Mouse (Mus musculus) CH12.LX (cell line): Measurements from ENCODE around the gene Riok2. TPM values are rescaled to one million over a fixed set of nuclear protein-coding genes. Genes with fewer than 3 reads are reported as not detected.

Source experiments
- DNase-seq: peaks from one replicate; pipeline ENCODE4 v3.0.0-alpha.2; 2013; ENCODE audit errors: extremely low read depth
- H3K27ac ChIP-seq: 2 replicates; pipeline ENCODE4 v1.5.1; 2012; ENCODE audit warnings: low read depth, mild to moderate bottlenecking, control low read depth, moderate library complexity; ENCODE audit not compliant: insufficient read depth
- H3K27me3 ChIP-seq: replicated peaks from 2 replicates; pipeline ENCODE3; 2012; ENCODE audit warnings: inconsistent platforms
- H3K36me3 ChIP-seq, 2 experiments: replicated peaks in 1 of 2; 2 replicates each; pipeline versions ENCODE3 to v1.6.1; 2012; ENCODE audit warnings: inconsistent platforms in 1 of 2, low read length in 1 of 2, mild to moderate bottlenecking in 1 of 2, mixed read lengths in 1 of 2, moderate library complexity in 1 of 2; ENCODE audit not compliant: control insufficient read depth in 1 of 2, insufficient read depth in 1 of 2
- H3K4me1 ChIP-seq, 2 experiments: 2 replicates each; pipeline ENCODE4 v1.6.1; 2012; ENCODE audit warnings: inconsistent platforms in 1 of 2, moderate library complexity in 1 of 2; ENCODE audit not compliant: insufficient read depth in 2 of 2, control insufficient read depth in 1 of 2
- H3K4me2 ChIP-seq: 2 replicates; pipeline ENCODE4 v1.6.1; 2012; ENCODE audit warnings: low read depth, mild to moderate bottlenecking, control low read depth; ENCODE audit not compliant: poor library complexity, insufficient read depth, severe bottlenecking
- H3K4me3 ChIP-seq, 3 experiments: fragments of 150-350 bp in 1 of 3; sonication (generic) in 1 of 3; replicated peaks in 1 of 3; 2 replicates each; pipeline versions ENCODE3 to v1.5.1; 2011 to 2012; ENCODE audit warnings: low read depth in 2 of 3, low read length in 2 of 3, mild to moderate bottlenecking in 2 of 3, moderate library complexity in 2 of 3, control low read depth in 1 of 3, improper control_type of control experiment in 1 of 3, inconsistent platforms in 1 of 3, mixed read lengths in 1 of 3; ENCODE audit not compliant: poor library complexity in 1 of 3
- H3K79me2 ChIP-seq: replicated peaks from 2 replicates; pipeline ENCODE4 v1.6.1; 2012; ENCODE audit warnings: mild to moderate bottlenecking, moderate library complexity; ENCODE audit not compliant: control insufficient read depth, poor library complexity, insufficient read depth, severe bottlenecking; ENCODE audit errors: extremely low read depth
- H3K9ac ChIP-seq: 2 replicates; pipeline ENCODE4 v1.6.1; 2012; ENCODE audit warnings: low read depth, mild to moderate bottlenecking, control low read depth, moderate library complexity; ENCODE audit not compliant: insufficient read depth
- H3K9me3 ChIP-seq: replicated peaks from 2 replicates; pipeline ENCODE3; 2012; ENCODE audit warnings: low read length, inconsistent platforms, mixed read lengths
- CHD2 ChIP-seq: IDR thresholded peaks from 2 replicates; pipeline ENCODE4 v1.6.1; 2011; ENCODE audit warnings: low read length, improper control_type of control experiment
- CTCF ChIP-seq, 2 experiments: IDR thresholded peaks in 1 of 2; conservative IDR thresholded peaks in 1 of 2; 2 replicates each; pipeline ENCODE4 v1.5.1; 2011 to 2012; ENCODE audit warnings: low read depth in 2 of 2, low read length in 2 of 2, improper control_type of control experiment in 1 of 2, inconsistent platforms in 1 of 2, mild to moderate bottlenecking in 1 of 2, moderate library complexity in 1 of 2
- ELF1 ChIP-seq: IDR thresholded peaks from 2 replicates; pipeline ENCODE4 v1.6.1; 2014; ENCODE audit warnings: low read depth, mild to moderate bottlenecking, inconsistent platforms, low read length, improper control_type of control experiment
- EP300 ChIP-seq: IDR thresholded peaks from 2 replicates; pipeline ENCODE4 v1.6.1; 2011; ENCODE audit warnings: low read length, improper control_type of control experiment
- ETS1 ChIP-seq: conservative IDR thresholded peaks from 2 replicates; pipeline ENCODE4 v1.6.1; 2012; ENCODE audit warnings: low read depth, mild to moderate bottlenecking, inconsistent platforms, low read length, improper control_type of control experiment, moderate library complexity
- HCFC1 ChIP-seq: IDR thresholded peaks from 2 replicates; pipeline ENCODE4 v1.6.1; 2012; ENCODE audit warnings: low read depth, mild to moderate bottlenecking, inconsistent platforms, low read length, improper control_type of control experiment
- IRF4 ChIP-seq: IDR thresholded peaks from 2 replicates; pipeline ENCODE4 v1.6.1; 2014; ENCODE audit warnings: low read depth, mild to moderate bottlenecking, inconsistent platforms, low read length, improper control_type of control experiment
- KAT2A ChIP-seq: IDR thresholded peaks from 2 replicates; pipeline ENCODE4 v1.6.1; 2012; ENCODE audit warnings: low read length, improper control_type of control experiment, inconsistent platforms; ENCODE audit not compliant: insufficient replicate concordance
- MYC ChIP-seq: IDR thresholded peaks from 2 replicates; pipeline ENCODE4 v1.6.1; 2011; ENCODE audit warnings: low read depth, mild to moderate bottlenecking, improper control_type of control experiment, low read length
- PAX5 ChIP-seq: IDR thresholded peaks from 2 replicates; pipeline ENCODE4 v1.6.1; 2012; ENCODE audit warnings: low read length, inconsistent platforms, mixed read lengths
- UBTF ChIP-seq: IDR thresholded peaks from 2 replicates; pipeline ENCODE4 v1.6.1; 2012; ENCODE audit warnings: low read depth, mild to moderate bottlenecking, inconsistent platforms, low read length, improper control_type of control experiment, moderate library complexity
- USF2 ChIP-seq: conservative IDR thresholded peaks from 2 replicates; pipeline ENCODE4 v1.6.1; 2011; ENCODE audit warnings: low read depth, low read length, improper control_type of control experiment
- ZKSCAN1 ChIP-seq: IDR thresholded peaks from 2 replicates; pipeline ENCODE4 v1.6.1; 2012; ENCODE audit warnings: low read depth, inconsistent platforms, low read length, improper control_type of control experiment, borderline replicate concordance
- ZNF384 ChIP-seq: IDR thresholded peaks from 2 replicates; pipeline ENCODE4 v1.6.1; 2012; ENCODE audit warnings: low read depth, low read length, improper control_type of control experiment, inconsistent platforms
- dilution Hi-C: fragments of 300-500 bp; cut with MboI; formaldehyde crosslinking; loops from 2 replicates; pipeline ENCODE4 v1.14.3; 2020; ENCODE audit warnings: low sequenced_read_pairs; ENCODE audit not compliant: extremely low pct_unique_long_range_greater_than_20kb, extremely low pct_ligation_motif_present
- in situ Hi-C: fragments of 300-500 bp; cut with MboI; formaldehyde crosslinking; loops from 3 replicates; pipeline ENCODE4 v1.14.3; 2019; ENCODE audit warnings: low sequenced_read_pairs, low pct_ligation_motif_present, low pct_unique_long_range_greater_than_20kb, mixed read lengths
- polyA plus RNA-seq: library from polyadenylated mRNA; unstranded; fragments of >175 nt; gene quantifications from 2 replicates; pipeline ENCODE4 v1.2.1, GENCODE M21; 2012; ENCODE audit warnings: low read depth; ENCODE audit not compliant: insufficient read length
- total RNA-seq, 2 experiments: library from RNA; depleted of rRNA; stranded (reverse); fragments of 300-350 nt in 1 of 2; fragments of >200 nt in 1 of 2; gene quantifications; 2 replicates each; pipeline ENCODE4 v1.2.3; 2012 to 2014

Riok2 gene
- total and polyA plus RNA-seq, 3 experiments, result 27.9 to 114 (median 78.4) TPM

GRCm38 (mm10) chr17:17373550-17373917 is 575 bp upstream of the Riok2 start:
- TF ChIP-seq EP300 (no peak), PAX5 (no peak), ZNF384 (peak; percentile 55; the same call in 1 of the 2 replicates)
- H3K79me2 ChIP-seq, result peaks cover 40% of the 10 kb centered on the region
- peak overlapping the region; percentile 60 to 91 (median 65) for H3K4me3 ChIP-seq
- no peaks in the 10 kb centered on the region for H3K9me3 ChIP-seq
- 0 out of 2 replicates have a peak overlapping the region, but pooled peaks have one; percentile 2 for H3K27ac ChIP-seq
- peak overlapping the region; percentile 26 for H3K9ac ChIP-seq
- peak overlapping the region; percentile 81 for H3K4me2 ChIP-seq
- DNase-seq, result no peak
- in situ Hi-C loops, result no loop called here
- no peaks in the 10 kb centered on the region for H3K27me3 ChIP-seq
- dilution Hi-C loops, result no loop called here
- H3K36me3 ChIP-seq, result peaks cover 7 to 21% of the 10 kb centered on the region in 2 experiments
- peaks cover 0 to 30% of the 10 kb centered on the region in 2 experiments; a peak in 3 of 4 replicates for H3K4me1 ChIP-seq

GRCm38 (mm10) chr17:17375581-17375980 is 1.5 kb downstream of the Riok2 start:
- H3K79me2 ChIP-seq, result peaks cover 45% of the 10 kb centered on the region
- no peaks in the 10 kb centered on the region for H3K9me3 ChIP-seq
- no peak for TF ChIP-seq MYC
- TF ChIP-seq IRF4, result no peak
- TF ChIP-seq ZKSCAN1, result no peak
- TF ChIP-seq CTCF (conservative IDR thresholded peaks at IDR 0.05 in 1 of 2, IDR thresholded peaks at IDR 0.05 in 1 of 2; ENCODE audit: low read depth in 2 of 2, low read length in 2 of 2), result no peak
- no peak for TF ChIP-seq KAT2A
- no peak for TF ChIP-seq HCFC1
- TF ChIP-seq USF2, result no peak
- TF ChIP-seq UBTF, result no peak
- TF ChIP-seq ETS1, result no peak
- H3K9ac ChIP-seq, result peak overlapping the region; percentile 89; the same call in 1 of the 2 replicates
- in situ Hi-C loops (no loop called here), dilution Hi-C loops (no loop called here)
- no peak for DNase-seq
- H3K27me3 ChIP-seq, result no peaks in the 10 kb centered on the region
- H3K4me3 ChIP-seq, result peak overlapping the region; percentile 2 to 93 (median 91)
- H3K36me3 ChIP-seq, result peaks cover 9 to 33% of the 10 kb centered on the region in 2 experiments
- peaks cover 0 to 27% of the 10 kb centered on the region in 2 experiments; a peak in 3 of 4 replicates for H3K4me1 ChIP-seq
- no peak overlapping the region for H3K27ac ChIP-seq
- peak overlapping the region; percentile 70 for H3K4me2 ChIP-seq

- Histone ChIP-seq H3K4me1 (no peaks in the 10 kb centered on the region), H3K79me2 (peaks cover 9% of the 10 kb centered on the region), H3K9ac (no peak overlapping the region), H3K36me3 (peaks cover 33 to 82% of the 10 kb centered on the region in 2 experiments), H3K4me2 (no peak overlapping the region), H3K27ac (no peak overlapping the region), H3K4me3 (no peak overlapping the region), H3K27me3 (no peaks in the 10 kb centered on the region), H3K9me3 (no peaks in the 10 kb centered on the region)
- in situ Hi-C loops, result no loop called here
- dilution Hi-C loops, result no loop called here
- TF ChIP-seq KAT2A, result no peak
- TF ChIP-seq ELF1, result no peak
- TF ChIP-seq CHD2, result no peak
- DNase-seq, result no peak
These were observed 9.6 kb downstream of the Riok2 start for GRCm38 (mm10) chr17:17383703-17384102.
